Mouse (Mus musculus) thymus, adult 18-20 months (tissue): ENCODE data around the gene Brca1.
"Not testable (repeated sequence)": the region's sequence is repeated elsewhere in the genome, so short reads cannot be mapped to it uniquely, and the experiment has no call there.

Experiments
- DNase-seq, 2 experiments: peaks; one replicate each; pipeline ENCODE4 v3.0.0; 2022; ENCODE audit warnings: mixed read lengths in 2 of 2

The Brca1 gene

DNA sequence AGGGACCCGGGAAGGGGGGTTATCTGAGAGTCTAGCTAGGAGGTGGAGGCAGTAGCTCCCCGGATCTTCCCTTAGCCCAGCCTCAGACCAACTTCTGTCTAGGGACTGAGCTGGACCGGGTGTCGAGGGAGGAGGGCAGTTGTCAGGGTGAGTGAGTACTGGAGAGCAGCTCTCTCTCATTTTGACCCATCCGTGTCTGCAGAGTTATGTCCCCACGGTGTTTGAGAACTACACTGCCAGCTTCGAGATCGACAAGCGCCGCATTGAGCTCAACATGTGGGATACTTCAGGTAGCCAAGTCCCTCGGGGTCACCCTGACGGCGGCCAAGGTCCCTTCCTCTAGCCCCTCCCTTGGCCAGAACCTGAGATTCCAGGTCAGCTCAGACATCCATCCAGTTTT lies 83.0 kb downstream of the Brca1 start:
- no peak for DNase-seq

DNA sequence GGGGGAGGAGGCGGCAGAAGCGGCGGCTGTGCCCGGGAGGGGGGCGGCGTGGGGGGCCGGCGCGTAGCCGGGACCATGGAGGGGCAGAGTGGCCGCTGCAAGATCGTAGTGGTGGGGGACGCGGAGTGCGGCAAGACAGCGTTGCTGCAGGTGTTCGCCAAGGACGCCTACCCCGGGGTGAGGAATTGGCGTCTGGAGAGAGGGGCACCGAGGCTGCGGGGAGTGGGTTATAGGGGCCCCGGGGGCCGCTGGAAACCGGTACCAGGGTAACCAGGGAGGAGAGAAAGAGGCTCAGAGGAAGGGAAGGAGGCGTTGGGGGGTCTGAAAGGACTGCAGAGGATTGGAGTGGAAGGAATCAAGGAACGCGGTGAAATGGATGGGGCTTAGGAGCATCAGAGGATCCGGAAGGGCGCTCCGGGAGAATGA lies 83.5 kb downstream of the Brca1 start:
- DNase-seq, result peak in 1 of 2 experiments; percentile 52

DNA sequence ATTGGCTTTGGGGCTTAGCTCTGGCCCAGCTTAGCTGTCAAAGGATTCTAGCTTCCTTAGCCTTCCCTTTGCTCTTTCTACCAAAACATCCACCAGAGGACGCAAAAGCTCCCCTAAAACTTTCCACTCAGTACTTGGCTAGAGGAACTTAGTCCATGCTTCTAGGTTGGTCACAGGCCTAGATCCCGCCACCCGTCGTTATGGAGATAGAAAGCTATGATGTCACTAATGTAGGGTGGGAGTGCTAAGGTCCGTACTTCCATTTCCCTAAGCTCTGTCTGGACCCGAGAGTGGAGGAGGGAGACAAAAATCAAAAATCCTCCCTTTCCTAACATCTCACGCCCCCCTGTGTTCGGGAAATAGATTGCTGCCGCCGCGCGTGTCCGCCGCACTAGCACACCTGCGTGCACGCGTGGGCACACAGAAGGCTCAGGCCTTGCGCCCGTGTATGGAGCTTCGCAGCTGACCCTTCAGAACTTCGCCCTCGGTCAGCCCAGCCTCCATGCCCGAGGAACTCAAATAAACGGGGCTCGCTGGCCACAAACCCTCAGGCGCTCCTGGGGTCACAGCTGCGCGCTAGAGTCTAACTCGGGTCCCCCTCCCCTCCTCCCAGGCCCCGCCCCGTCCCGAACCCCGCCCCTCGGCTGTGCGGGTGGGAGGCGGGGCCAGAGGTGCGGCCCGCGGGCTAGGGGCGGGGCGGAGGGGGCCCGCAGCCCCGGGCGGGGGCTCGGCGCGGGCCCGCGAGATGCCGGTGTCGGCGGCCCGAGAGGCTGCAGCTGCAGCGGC lies 84.1 kb downstream of the Brca1 start:
- DNase-seq, result peak; percentile 53 to 64

DNA sequence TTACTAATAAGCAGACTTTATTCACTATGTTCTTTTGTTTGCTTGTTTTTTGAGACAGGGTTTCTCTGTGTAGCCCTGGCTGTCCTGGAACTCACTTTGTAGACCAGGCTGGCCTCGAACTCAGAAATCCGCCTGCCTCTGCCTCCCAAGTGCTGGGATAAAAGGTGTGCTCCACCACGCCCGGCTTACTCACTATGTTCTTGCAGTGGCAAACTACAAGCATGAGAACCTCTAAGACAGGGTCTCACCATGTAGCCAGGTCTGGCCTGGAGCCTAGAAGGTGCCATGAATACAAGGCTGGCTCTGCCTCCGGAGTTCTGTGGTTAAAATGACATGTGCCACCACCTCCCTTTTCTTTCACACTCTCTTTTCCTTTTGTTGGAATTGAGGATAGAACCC lies 85.2 kb downstream of the Brca1 start:
- DNase-seq, result not testable (repeated sequence)

DNA sequence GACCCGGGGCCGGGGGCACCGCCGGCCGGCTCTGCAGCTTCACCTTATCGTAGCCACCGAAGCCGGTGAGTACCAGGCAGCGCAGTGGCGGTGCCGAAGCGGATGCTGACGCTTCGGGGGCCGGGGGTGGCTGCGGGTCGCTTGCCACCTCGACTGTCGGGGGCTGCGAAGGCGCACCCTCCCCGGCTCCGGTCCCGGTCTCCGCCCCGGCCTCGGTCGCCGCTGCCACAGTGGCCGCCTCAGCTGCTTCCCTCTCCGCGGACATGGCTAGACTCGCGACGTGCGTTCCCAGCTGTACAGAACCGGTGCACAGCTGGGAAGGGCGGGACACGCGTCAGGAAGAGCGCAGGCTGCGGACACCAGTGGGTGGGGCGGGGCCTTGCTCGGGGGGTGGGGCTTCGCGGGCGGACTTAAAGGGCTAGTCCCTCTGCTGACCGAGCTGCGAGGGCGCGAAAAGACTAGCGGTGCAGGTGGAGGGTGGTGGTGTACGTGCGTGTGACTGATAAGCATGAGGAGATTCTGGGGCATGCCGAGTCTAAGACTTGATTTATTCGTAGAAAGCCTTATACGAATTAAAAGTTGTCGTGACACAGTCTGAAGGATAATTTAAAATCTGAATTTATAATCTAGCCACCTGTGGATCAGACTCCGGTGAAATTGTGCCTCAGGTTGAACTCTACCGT lies 85.7 kb downstream of the Brca1 start, which contains the start of gene Vat1:
Gene Vat1, minus strand, starts transcription at position 362 of the 683 bp plus-strand sequence.
- DNase-seq, result peak; percentile 53 to 58

DNA sequence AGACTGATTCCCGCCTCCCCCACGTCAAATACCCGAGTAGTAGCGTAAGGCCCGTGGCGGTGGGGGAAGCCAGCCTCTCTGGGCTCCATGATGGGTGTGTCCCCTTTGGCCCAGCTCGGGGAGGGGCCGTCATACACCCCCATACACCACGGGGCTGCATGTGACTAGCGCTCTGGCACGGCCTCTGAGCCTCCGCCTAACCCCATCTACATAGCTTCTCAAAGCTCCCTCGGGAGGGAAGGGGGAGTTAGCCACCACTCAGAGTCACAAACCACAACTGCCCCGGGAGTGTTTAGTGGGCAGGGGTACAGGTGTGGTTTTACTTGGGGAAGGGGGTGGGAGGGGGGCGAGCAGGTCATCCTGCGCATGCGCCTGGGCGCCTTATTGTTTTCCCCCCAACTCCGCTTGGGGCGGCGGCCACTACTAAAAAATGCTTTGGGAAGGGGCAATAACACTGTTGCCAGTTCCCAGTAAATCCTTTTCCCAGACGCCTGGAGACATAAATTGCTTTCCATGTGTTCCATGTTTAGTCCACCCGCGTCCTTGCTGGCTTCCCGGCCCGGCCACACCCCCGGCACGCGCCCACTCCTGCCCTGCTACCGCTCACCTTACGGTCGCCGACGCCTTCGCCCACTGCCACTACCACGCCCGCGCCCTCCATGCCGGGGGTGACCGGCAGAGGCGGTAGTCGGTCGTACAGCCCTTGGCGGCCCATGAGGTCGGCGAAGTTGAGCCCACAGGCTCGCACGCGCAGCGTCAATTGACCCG lies 86.5 kb downstream of the Brca1 start:
- DNase-seq, result peak; percentile 37 to 44

DNA sequence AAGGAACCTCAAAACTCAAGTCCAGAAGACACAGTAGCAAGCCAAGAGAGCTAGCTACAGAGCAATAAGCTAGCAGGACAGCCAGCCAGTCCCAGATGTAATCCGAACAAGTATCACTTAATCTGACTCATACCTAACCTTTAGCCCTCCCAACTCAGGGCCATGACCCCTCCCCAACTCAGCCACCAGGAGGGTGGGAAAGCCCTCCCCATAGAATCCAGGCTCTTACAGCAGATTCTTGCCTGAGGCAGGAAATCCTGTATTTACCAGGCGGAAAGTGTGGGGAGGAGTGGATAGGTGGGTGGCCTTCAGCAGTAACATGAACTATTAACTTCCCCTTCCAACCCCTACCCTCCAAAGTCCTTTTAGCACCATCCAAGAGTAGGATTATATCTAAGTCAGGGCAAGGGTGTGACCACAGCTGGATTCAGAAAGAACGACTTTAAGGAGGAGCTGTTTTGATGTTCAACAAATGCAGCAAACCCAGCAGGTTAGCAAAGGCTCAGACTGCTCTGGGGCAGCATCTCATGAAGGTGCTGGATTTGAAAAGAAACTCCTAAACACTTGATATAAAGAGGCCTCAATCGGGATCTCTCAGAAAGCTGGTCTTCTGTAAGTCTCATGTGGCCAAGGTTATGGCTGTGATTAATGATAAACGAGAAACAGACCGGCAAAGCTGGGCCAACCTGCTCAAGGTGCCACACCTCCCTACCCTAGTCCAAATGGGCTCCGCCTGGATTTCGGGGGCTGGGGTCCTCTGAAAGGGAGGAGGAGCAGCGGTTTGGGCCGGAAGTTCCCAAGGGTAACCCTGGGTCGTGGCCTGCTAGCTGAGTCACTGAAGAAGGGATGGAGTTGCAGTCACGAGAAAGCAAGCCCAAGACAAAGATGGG lies 87.3 kb downstream of the Brca1 start, which contains the start of gene Rnd2:
Gene Rnd2, plus strand, starts transcription at position 789 of the 890 bp plus-strand sequence.
- no peak for DNase-seq

DNA sequence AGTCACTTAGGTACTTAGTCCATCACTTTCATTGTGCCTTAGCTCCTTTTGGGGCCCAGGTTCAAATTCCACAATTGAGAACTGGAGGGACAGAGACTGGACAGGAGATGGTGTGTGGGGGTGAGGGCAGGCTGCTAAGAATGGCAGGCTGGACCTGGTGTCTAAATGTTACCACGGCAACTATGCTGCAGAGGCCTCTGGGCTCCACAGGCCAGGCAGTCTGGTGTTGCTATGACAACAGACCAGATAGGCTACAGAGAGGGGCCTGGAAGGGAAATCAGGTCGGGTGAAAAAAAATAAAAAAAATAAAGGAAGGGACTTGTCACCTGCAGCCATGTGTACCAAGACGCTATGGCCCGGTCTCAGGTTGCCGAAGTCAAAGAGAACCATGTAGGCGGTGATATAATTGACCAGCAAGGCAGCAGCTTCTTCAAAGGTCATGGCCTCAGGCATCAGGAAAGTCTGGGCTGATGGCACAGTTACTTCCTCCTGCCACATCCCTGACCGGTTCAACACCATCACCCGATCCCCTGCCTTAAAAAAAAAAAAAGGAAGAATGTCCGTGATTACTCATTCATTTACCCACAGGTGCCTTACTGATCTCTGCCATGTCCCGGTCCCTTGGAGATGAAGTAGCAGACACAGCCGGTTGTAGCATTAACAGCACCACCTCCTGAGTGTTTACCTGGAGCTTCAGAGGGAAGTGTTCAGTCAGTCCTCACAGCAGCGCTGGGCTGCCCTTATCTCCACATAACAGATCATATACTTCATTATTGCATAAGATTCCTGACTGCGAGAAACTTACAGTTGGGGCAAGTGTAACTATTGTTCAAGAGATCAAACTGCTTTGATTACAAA lies 88.9 kb downstream of the Brca1 start:
- no peak for DNase-seq

DNA sequence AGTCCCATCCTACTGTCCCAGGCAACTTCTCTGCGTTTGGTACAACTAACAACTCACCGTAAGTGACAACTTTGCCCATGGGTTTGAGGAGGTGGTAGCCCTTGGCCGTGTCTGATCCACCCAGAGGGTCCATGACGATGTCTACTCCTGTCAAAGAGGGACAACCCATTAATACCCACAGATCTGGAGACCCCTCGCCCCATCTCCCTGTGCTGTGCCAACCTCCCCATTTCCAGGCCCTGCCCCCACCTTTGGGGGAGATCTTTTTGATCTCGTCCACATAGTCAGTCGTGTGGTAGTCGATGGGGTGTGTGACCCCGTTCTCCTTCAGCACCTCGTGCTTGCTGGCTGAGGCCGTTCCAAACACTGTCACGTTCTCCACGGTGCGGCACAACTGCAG lies 89.6 kb downstream of the Brca1 start:
- DNase-seq, result no peak

DNA sequence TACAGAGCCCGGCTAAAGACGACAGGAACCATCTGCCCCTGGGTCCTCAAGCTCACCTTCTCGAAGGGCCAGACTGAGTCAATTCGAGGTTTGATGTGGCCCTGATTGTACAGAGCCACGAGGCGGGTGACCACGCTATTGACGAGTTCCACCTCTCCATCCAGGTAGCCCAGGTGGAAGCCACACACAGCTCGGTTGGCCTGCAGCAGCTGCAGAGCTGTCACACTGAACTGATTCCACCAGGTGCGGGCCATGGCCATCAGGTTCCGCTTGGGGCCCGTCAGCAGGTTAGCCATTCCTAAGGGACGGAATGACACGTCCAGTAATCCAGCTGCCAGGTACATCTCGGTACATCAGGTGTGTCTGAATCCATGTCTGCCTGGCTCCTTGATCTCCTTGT lies 91.4 kb downstream of the Brca1 start:
- DNase-seq, result no peak

DNA sequence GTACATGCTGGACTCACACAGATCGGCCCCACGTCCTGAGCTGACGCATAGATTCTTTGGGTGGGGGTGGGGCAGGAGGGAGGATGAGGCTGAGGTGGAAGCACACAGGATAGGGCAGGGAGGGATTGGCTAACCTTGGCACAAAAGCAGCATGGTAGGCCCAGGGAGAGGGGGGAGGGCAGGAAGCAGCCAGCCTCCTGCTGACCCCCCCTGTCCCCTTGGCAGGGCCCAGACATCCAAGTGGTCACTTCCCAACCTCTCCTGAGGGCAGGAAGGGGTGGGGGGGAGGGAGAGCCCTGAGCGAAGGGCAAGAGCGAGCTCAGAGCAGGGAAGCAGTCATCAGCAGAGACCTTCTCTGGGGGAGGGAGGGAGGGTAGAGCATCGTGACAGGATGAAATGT lies 92.0 kb downstream of the Brca1 start:
- no peak for DNase-seq

DNA sequence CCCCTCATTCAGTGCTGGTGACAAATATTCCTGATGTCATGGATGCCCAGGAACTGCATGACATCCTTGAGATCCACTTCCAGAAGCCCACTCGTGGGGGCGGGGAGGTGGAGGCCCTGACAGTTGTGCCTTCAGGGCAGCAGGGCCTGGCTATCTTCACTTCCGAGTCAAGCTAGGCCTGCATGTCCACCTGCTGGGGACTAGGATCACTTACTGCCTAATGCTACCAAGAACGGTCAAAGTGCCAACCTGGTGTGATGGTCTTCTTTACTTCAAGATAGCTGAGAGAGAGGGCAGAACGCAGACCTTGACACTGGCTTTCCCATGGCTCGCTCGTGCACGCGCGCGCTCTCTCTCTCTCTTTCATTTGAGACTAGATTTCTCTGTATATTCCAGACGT lies 93.5 kb downstream of the Brca1 start:
- DNase-seq, result no peak

DNA sequence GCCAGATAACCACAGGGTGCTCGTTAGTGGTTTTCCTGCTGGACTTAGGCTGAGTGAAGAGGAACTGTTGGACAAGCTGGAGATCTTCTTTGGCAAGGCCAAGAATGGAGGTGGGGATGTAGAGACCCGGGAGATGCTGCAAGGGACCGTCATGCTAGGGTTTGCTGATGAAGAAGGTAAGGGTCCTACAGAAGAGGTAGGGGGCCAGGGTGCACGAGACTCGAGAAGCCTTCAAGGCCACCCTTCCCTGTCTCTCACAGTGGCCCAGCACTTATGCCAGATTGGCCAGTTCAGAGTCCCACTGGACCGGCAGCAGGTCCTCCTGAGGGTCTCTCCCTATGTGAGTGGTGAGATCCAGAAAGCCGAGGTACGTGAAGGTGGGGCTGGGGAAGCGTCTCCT lies 94.1 kb downstream of the Brca1 start:
- DNase-seq, result no peak

DNA sequence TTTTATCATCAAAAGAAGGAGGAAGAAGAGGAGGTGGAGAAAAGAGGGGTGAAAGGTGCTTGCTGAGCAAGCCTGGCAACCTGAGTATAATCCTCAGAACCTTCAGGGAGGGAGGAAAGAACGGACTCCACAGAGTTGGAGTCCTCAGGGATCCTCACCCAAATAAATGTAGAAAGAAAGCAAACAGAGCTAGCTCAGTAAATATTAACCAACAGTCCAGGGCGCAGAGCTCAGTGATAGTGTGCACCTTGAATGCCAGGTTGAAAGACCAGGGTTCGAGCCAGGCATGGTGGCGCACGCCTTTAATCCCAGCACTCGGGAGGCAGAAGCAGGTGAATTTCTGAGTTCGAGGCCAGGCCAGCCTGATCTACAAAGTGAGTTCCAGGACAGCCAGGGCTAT lies 96.1 kb downstream of the Brca1 start:
- no peak for DNase-seq

DNA sequence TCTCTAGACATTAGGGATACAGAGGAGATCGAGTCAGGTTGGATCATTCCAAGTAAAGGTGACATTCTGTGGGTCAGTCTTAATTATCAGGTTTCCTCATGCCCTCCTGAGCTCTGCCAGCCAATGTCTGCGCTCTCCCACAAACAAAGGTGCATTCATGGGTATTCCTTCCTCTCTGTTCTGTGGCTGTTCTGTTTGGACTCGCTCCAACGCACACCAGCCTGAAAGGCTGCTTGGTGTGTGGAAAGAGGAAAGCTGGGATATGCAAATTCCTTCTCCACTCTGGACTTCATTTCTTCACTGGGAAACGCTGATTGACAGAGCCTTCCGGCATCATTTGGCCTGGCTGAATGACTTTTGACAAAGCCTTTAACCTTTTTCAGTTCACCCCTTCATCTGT lies 97.1 kb downstream of the Brca1 start:
- DNase-seq, result no peak

DNA sequence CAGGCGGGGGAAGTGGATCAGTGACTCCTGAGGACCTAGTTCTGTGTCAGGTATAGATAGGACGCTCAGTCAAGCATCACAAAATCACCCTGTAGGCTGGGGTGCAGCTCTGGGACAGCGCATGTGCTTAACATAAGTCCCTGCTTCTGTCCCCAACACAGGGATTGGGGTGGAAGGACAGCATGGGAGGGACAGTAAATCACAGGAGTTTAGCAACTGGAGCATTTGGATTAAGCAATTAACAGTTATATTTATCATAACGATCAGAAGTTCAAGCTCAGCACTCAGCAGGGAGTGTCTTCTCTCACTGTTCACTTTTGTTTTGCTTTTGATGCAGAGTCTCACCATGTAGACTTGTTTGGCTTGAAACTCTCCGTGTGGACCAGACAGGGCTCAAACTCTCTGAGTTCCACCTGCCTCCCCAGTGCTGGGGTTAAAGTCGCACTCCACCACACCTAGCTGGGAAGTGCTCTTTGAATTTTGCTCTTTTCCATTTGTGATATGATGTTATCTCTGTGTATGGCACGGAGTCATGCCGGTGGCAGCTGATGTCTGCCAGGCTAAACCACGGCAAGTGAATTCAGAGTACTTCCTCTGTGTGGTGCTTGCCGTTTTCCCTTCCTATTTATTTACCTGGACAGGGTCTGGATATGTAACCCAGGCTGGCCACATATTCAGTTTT lies 99.5 kb downstream of the Brca1 start:
- DNase-seq, result no peak

DNA sequence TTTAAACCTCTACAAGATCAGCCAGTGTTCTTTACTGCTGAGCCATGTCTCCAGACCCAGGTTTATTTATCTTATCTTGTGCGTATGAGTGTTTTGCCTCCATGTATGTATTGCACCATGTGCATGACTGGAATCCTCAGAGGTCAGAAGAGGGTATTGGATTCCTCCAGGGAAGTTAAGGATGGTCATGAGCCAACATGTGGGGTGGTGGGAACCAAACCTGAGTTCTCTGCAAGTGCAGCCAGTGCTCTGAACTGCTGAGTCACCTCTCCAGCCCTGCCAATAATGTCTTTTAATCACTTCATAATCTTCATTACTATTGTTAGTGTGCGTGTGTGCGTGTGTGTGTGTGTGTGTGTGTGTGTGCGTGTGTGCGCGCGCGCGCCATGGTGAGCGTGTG lies 100.2 kb downstream of the Brca1 start:
- DNase-seq, result no peak

DNA sequence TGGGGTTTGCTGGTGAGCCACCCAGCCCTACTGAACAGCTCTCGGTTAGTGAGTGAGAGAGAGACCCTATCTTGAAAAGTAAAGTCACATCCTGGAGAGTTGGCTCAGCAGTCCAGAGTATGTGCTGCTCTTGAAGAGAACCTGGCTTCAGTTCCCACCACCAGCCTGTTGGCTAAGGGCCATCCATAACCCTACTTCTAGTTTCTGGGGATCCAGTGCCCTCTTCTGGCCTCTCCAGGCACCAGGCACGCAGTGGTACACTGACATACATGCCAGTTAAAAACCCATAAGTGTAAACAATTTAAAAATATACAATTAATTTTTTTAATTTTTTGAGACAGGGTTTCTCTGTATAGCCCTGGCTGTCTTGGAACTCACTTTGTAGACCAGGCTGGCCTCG lies 101.4 kb downstream of the Brca1 start:
- DNase-seq, result no peak

DNA sequence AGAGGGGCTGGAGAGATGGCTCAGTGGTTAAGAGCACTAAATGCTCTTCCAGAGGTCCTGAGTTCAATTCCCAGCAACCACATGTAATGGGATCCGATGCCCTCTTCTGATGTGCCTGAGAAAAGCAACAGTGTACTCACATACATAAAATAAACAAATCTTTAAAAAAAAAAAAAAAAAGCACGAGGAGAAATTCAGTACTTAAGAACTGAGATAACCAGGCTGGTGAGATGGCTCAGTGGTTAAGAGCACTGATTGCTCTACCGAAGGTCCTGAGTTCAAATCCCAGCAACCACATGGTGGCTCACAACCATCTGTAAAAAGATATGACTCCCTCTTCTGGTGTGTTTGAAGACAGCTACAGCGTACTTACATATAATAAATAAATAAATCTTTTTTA lies 102.2 kb downstream of the Brca1 start:
- not testable (repeated sequence) for DNase-seq

DNA sequence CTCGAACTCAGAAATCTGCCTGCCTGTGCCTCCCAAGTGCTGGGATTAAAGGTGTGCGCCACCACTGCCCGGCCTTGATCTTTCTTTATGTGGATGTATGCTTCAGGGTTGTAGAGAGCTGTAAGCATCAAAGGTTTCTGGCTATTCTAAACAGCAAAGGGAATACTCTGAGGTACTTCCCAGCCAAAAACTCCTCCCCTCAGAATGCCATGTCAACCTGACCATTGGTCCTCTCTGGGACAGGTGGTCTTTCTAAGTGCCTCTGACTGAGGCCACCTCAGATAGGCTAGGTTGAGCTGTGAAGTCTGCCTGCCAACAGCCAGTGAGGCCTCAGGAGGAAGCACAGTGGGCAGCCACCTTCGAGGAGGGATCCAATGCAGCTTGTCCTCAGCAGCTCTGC lies 102.9 kb downstream of the Brca1 start:
- no peak for DNase-seq

DNA sequence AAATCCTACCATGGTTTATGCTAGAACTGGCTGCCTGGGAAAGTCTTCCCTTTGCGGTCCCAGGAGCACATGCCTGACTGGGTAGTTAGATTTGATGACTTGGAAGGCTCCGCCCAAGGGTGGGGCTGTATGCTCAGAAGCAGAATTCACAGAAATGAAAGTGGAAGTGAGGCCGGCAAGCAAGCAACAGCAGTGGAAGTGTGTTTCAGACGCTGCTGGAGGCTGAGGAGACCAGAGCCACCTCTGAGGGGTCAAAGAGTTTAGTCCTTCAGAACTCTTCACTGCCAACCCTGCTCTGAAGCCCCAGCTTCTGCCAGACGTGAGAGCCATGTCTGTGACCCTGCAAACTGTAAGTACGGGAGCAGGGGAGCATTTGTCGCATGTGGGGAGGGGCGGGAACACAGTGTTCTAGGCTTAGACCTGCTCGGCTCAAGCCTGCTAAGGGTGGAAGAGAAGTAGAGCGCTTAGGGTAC lies 103.4 kb downstream of the Brca1 start, which contains the start of gene Ifi35:
Gene Ifi35, plus strand, starts transcription at position 134 of the 473 bp plus-strand sequence.
- DNase-seq, result peak; percentile 59 to 65
